Mouse (Mus musculus) retina, postnatal 7 days (tissue): Measurements from ENCODE around the gene Ppp2r3d.

Experiments used
- DNase-seq: peaks from one replicate; pipeline ENCODE4 v3.0.0-alpha.2; 2012; ENCODE audit warnings: low read depth, low spot score

Gene Ppp2r3d

DNA sequence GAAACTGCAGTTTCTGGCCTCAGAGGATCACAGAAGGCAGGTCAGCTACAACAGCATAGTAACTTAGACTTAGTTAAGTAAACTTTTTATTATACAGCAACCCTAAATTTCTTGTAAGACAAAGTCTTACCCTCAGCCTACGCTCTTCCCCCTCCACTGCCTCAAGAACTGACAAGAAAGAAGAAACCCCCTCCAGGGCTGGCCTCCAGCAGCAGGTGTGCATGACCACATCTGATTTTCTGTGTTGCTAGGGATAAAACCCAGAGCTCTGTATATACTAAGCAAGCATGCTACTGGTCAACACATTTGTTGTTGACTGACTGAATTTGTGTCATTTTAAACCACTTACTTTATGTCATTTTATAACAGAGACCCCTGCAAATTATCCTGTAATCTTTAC is 65.1 kb downstream of the Ppp2r3d start:
- DNase-seq, result no peak

DNA sequence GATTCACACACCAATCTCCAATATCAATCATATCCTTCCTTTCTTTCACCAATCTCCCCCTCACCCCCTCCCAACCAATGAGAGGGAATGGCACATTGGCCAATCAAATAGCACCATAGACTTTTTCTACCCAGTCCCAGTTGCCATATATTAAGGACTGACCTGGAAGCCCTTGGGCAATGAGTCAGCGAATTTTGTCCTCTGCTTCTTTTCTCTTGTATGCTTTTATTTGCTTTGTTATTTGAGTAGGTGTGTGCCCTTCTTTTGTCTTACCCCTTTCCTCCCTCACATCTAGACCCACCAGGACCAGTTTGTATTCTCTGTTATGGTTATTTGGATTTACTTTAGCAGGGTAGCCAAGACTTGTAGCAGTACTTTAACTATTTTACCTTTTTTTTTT is 68.1 kb downstream of the Ppp2r3d start:
- no peak for DNase-seq
